Mouse (Mus musculus): ENCODE data around the gene Dhx58.
"Not testable (repeated sequence)": the region's sequence is repeated elsewhere in the genome, so short reads cannot be mapped to it uniquely, and the experiment has no call there.

The Dhx58 gene

GRCm38 (mm10) chr11:100700710-100701109, 3.4 kb downstream of the Dhx58 start:
- no peak for DNase-seq (ENCODE audit: low spot score)

GRCm38 (mm10) chr11:100697921-100698320, 6.2 kb downstream of the Dhx58 start:
- no peak for DNase-seq (ENCODE audit: low spot score)

GRCm38 (mm10) chr11:100694926-100695325, 9.1 kb downstream of the Dhx58 start:
- DNase-seq (ENCODE audit: low spot score): peak; percentile 65

GRCm38 (mm10) chr11:100693154-100693553, 10.9 kb downstream of the Dhx58 start:
- no peak for DNase-seq (ENCODE audit: low spot score)

- DNase-seq (ENCODE audit: low spot score): no peak
These were observed 11.9 kb downstream of the Dhx58 start, which contains the start of gene Zfp385c for GRCm38 (mm10) chr11:100692164-100692616. Zfp385c (minus strand) TSS chr11:100692455.

GRCm38 (mm10) chr11:100690389-100690788, 13.7 kb downstream of the Dhx58 start:
- DNase-seq (ENCODE audit: low spot score): no peak

- DNase-seq (ENCODE audit: low spot score): no peak
These were observed 15.6 kb downstream of the Dhx58 start for GRCm38 (mm10) chr11:100688443-100688842.

- DNase-seq (ENCODE audit: low spot score): no peak
These were observed 16.8 kb downstream of the Dhx58 start for GRCm38 (mm10) chr11:100687265-100687664.

GRCm38 (mm10) chr11:100685371-100685770, 18.7 kb downstream of the Dhx58 start:
- no peak for DNase-seq (ENCODE audit: low spot score)

- DNase-seq (ENCODE audit: low spot score): no peak
These were observed 20.0 kb downstream of the Dhx58 start for GRCm38 (mm10) chr11:100684084-100684483.

- DNase-seq (ENCODE audit: low spot score): no peak
These were observed 21.5 kb downstream of the Dhx58 start for GRCm38 (mm10) chr11:100682526-100682925.

GRCm38 (mm10) chr11:100681826-100682225, 22.2 kb downstream of the Dhx58 start:
- no peak for DNase-seq (ENCODE audit: low spot score)

GRCm38 (mm10) chr11:100677810-100678209, 26.3 kb downstream of the Dhx58 start:
- DNase-seq (ENCODE audit: low spot score): no peak

- DNase-seq (ENCODE audit: low spot score): peak; percentile 30
These were observed 30.9 kb downstream of the Dhx58 start for GRCm38 (mm10) chr11:100673169-100673568.

- DNase-seq (ENCODE audit: low spot score): no peak
These were observed 32.1 kb downstream of the Dhx58 start for GRCm38 (mm10) chr11:100671956-100672355.

- DNase-seq (ENCODE audit: low spot score): no peak
These were observed 33.0 kb downstream of the Dhx58 start for GRCm38 (mm10) chr11:100671049-100671448.

- no peak for DNase-seq (ENCODE audit: low spot score)
These were observed 44.3 kb downstream of the Dhx58 start for GRCm38 (mm10) chr11:100659806-100660205.

- DNase-seq (ENCODE audit: low spot score): no peak
These were observed 47.6 kb downstream of the Dhx58 start for GRCm38 (mm10) chr11:100656458-100656857.

GRCm38 (mm10) chr11:100655589-100655988, 48.5 kb downstream of the Dhx58 start:
- DNase-seq (ENCODE audit: low spot score): not testable (repeated sequence)

- DNase-seq (ENCODE audit: low spot score): no peak
These were observed 52.3 kb downstream of the Dhx58 start for GRCm38 (mm10) chr11:100651748-100652147.

- no peak for DNase-seq (ENCODE audit: low spot score)
These were observed 52.9 kb downstream of the Dhx58 start for GRCm38 (mm10) chr11:100651205-100651604.

GRCm38 (mm10) chr11:100648405-100648804, 55.7 kb downstream of the Dhx58 start:
- no peak for DNase-seq (ENCODE audit: low spot score)

- no peak for DNase-seq (ENCODE audit: low spot score)
These were observed 57.8 kb downstream of the Dhx58 start for GRCm38 (mm10) chr11:100646265-100646664.

All from ovary, postnatal 10 days (tissue).